Comparison of ENCODE assay signal across 8 mouse cellular contexts in genomic region chr11:53892716-53893416, GRCm38 (mm10). TPM values are rescaled to one million over a fixed set of nuclear protein-coding genes. Genes with fewer than 3 reads are reported as not detected.
DNase-seq lines count a peak whose midpoint lies in the region; ATAC-seq and TF ChIP-seq lines count a peak whose summit lies in the region.
"Had no signal": no experiment of that assay in that cellular context is flagged by ENCODE, and none has a peak within 500 bp of the region (broad histone marks: within the 10 kb centered on the region; RNA-seq: fewer than 3 reads in every experiment).

No protein-coding gene starts in this region.

- peak overlapping the region; percentile 29; the same call in 1 of the 2 replicates for H3K4me2 ChIP-seq in kidney, embryonic 16.5 days (replicated peaks; ENCODE audit: low read depth, low read length)
- no peak overlapping the region for H3K4me2 ChIP-seq in forebrain, postnatal 0 days (ENCODE audit: low read depth)

- peaks cover 40% of the 10 kb centered on the region for H3K4me1 ChIP-seq in G1E (ENCODE audit: insufficient read depth, low read depth, low read length)
- peaks cover 36% of the 10 kb centered on the region for H3K4me1 ChIP-seq in kidney, embryonic 16.5 days (ENCODE audit: insufficient read depth, low read length)
- H3K4me1 ChIP-seq in forebrain, postnatal 0 days (ENCODE audit: insufficient read depth), result peaks cover 21% of the 10 kb centered on the region

- H3K9ac ChIP-seq in kidney, embryonic 16.5 days (replicated peaks; ENCODE audit: low read length), result no peak overlapping the region
- no peak overlapping the region for H3K9ac ChIP-seq in forebrain, postnatal 0 days
- H3K9ac ChIP-seq: neural tube, embryonic 12.5 days had no signal

- peak overlapping the region; percentile 46; the same call in 1 of the 2 replicates for H3K4me3 ChIP-seq in G1E (ENCODE audit: low read depth, low read length)
- H3K4me3 ChIP-seq in kidney, embryonic 16.5 days (ENCODE audit: low read length), result no peak overlapping the region
- H3K4me3 ChIP-seq in forebrain, postnatal 0 days (ENCODE audit: low read depth, low read length), result no peak overlapping the region

- no peaks in the 10 kb centered on the region for H3K27me3 ChIP-seq in G1E (ENCODE audit: insufficient read depth, low read length)
- H3K27me3 ChIP-seq in kidney, embryonic 16.5 days (ENCODE audit: insufficient read depth, low read length), result no peaks in the 10 kb centered on the region
- no peaks in the 10 kb centered on the region for H3K27me3 ChIP-seq in forebrain, postnatal 0 days (ENCODE audit: insufficient read depth, low read length)
- H3K27me3 ChIP-seq: neural tube, embryonic 12.5 days had no signal

- TF ChIP-seq CTCF in G1E (IDR thresholded peaks at IDR 0.05; ENCODE audit: low read depth, low read length), result no peak
- no peak for TF ChIP-seq CTCF in forebrain, postnatal 0 days (IDR thresholded peaks at IDR 0.05; ENCODE audit: low read depth)

- no peaks in the 10 kb centered on the region for H3K9me3 ChIP-seq in G1E (replicated peaks)
- H3K9me3 ChIP-seq in kidney, embryonic 16.5 days (ENCODE audit: low read length), result no peaks in the 10 kb centered on the region
- no peaks in the 10 kb centered on the region for H3K9me3 ChIP-seq in forebrain, postnatal 0 days (ENCODE audit: low read length)
- H3K9me3 ChIP-seq: neural tube, embryonic 12.5 days had no signal

- H3K27ac ChIP-seq in kidney, embryonic 16.5 days (ENCODE audit: low read length), result peak overlapping the region; percentile 80
- H3K27ac ChIP-seq in forebrain, postnatal 0 days (ENCODE audit: low read depth, low read length), result no peak overlapping the region
- H3K27ac ChIP-seq: neural tube, embryonic 12.5 days had no signal

- peak; percentile 65 for ATAC-seq in G1E (ENCODE audit: extremely low read depth, insufficient number of reproducible peaks, low FRiP score, poor library complexity, severe bottlenecking)
- no peak for ATAC-seq in kidney, embryonic 16.5 days (ENCODE audit: low FRiP score, low TSS enrichment)
- ATAC-seq in megakaryocyte progenitor cell, adult 5-6 weeks (replicated peaks; ENCODE audit: poor library complexity), result peak; percentile 56
- no peak for ATAC-seq in forebrain, postnatal 0 days

- peak; percentile 68 for DNase-seq in G1E (ENCODE audit: low spot score)
- peak; percentile 16 for DNase-seq in brain, adult 2 months (ENCODE audit: low read depth, low spot score)
- peak; percentile 57 for DNase-seq in thymus, postnatal 4 days
- no peak for DNase-seq in forebrain, postnatal 0 days
- no peak for DNase-seq in layer of hippocampus, adult 9-11 months

- 31% methylated on average over 9 of the region's 9 CpGs for WGBS in kidney, embryonic 16.5 days
- WGBS in forebrain, postnatal 0 days, result 45% methylated on average over 9 of the region's 9 CpGs

- peaks cover 8% of the 10 kb centered on the region for H3K36me3 ChIP-seq in G1E (replicated peaks)
- no peaks in the 10 kb centered on the region for H3K36me3 ChIP-seq in kidney, embryonic 16.5 days (ENCODE audit: insufficient read depth, low read length)
- no peaks in the 10 kb centered on the region for H3K36me3 ChIP-seq in forebrain, postnatal 0 days (ENCODE audit: insufficient read depth)
- H3K36me3 ChIP-seq: neural tube, embryonic 12.5 days had no signal

RNA-seq across cellular contexts. Expression of gene Slc22a5, which starts 1.4 kb away (rescaled TPM):
- total RNA-seq in G1E (2014; fragmentation: Nextera tagmentation) (3.4 and 6.2 TPM in 2 replicates), G1E (2017) (7.0 and 8.5 TPM in 2 replicates)
- 5.4 and 6.8 TPM in 2 replicates for polyA plus RNA-seq in G1E (2012)
- polyA plus RNA-seq in kidney, embryonic 16.5 days (2015; fragmentation: Nextera tagmentation; extraction: Ambion mirVana), result 17.3 and 18.4 TPM in 2 replicates
- 8.3 and 11.3 TPM in 2 replicates for total RNA-seq in megakaryocyte progenitor cell, adult 5-6 weeks (2015)
- total RNA-seq in megakaryocyte progenitor cell, adult 5-6 weeks (2017), result 8.0 and 12.7 TPM in 2 replicates
- total RNA-seq in forebrain, postnatal 0 days (2014; rRNA removed), result 16.0 and 16.2 TPM in 2 replicates
- 12.9 and 13.4 TPM in 2 replicates for polyA plus RNA-seq in forebrain, postnatal 0 days (2015; fragmentation: Nextera tagmentation; extraction: Ambion mirVana)

RNA-seq across cellular contexts. Expression of gene Gm12216, which starts 33.8 kb away (rescaled TPM):
- total RNA-seq in G1E (2014; fragmentation: Nextera tagmentation) (not detected in 2 replicates), G1E (2017) (0.12 and 0.16 TPM in 2 replicates)
- not detected in 2 replicates for polyA plus RNA-seq in G1E (2012)
- polyA plus RNA-seq in kidney, embryonic 16.5 days (2015; fragmentation: Nextera tagmentation; extraction: Ambion mirVana), result 1.1 and 2.1 TPM in 2 replicates
- 0.93 and 2.4 TPM in 2 replicates for total RNA-seq in megakaryocyte progenitor cell, adult 5-6 weeks (2015)
- total RNA-seq in megakaryocyte progenitor cell, adult 5-6 weeks (2017), result 0.21 and 2.2 TPM in 2 replicates
- total RNA-seq in forebrain, postnatal 0 days (2014; rRNA removed), result not detected in 2 replicates
- polyA plus RNA-seq in forebrain, postnatal 0 days (2015; fragmentation: Nextera tagmentation; extraction: Ambion mirVana), result 0.40 and 0.77 TPM in 2 replicates
- polyA plus RNA-seq: neural tube, embryonic 12.5 days had no signal

Comparison
In these comparisons a context has a peak if more than half of its experiments do, and no peak if none do; other contexts are left out.
1. ATAC-seq: peak in G1E (single experiment) and megakaryocyte progenitor cell, adult 5-6 weeks (single experiment); none in kidney, embryonic 16.5 days (single experiment) and forebrain, postnatal 0 days (single experiment).
2. DNase-seq: peak in G1E (single experiment), brain, adult 2 months (single experiment) and thymus, postnatal 4 days (single experiment); none in forebrain, postnatal 0 days (single experiment) and layer of hippocampus, adult 9-11 months (single experiment).